Mouse (Mus musculus): ENCODE measurements around the gene Nhlrc3. TPM values are rescaled to one million over a fixed set of nuclear protein-coding genes. Genes with fewer than 3 reads are reported as not detected.

Gene Nhlrc3
- polyA plus RNA-seq, 1 experiment from 2014 or later = 11.1 TPM

DNA sequence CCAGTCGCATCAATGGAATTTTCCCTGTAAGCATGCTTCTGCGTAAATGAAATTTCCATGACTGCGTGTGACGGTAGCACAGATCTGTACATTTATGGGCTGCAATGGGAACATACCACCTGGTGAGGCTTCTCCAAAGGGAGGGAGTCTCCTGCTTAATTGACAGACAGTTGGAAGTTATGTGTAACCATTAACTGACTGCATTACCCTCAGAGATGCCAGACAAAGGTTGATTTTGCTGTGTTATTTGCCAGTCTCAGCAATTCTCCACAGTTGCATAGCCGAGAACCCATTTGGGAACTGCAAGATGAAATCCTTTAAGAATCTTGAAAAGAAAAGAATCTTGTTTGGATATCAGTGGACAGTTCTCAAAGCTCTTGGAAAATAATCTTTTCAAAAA is 8.9 kb upstream of the Nhlrc3 start:
- 93% methylated on average over 5 of the region's 5 CpGs for WGBS
- H3K36me3 ChIP-seq = peaks cover 76% of the 10 kb centered on the region
- H3K9ac ChIP-seq = no peak overlapping the region
- H3K4me2 ChIP-seq (replicated peaks) = no peak overlapping the region
- H3K27me3 ChIP-seq = no peaks in the 10 kb centered on the region
- ATAC-seq (ENCODE audit: insufficient number of reproducible peaks, low FRiP score, low TSS enrichment, low read depth) = no peak
- H3K9me3 ChIP-seq (replicated peaks) = no peaks in the 10 kb centered on the region
- no peak overlapping the region for H3K27ac ChIP-seq (replicated peaks)
- H3K4me1 ChIP-seq = no peaks in the 10 kb centered on the region
- no peak overlapping the region for H3K4me3 ChIP-seq (replicated peaks)

DNA sequence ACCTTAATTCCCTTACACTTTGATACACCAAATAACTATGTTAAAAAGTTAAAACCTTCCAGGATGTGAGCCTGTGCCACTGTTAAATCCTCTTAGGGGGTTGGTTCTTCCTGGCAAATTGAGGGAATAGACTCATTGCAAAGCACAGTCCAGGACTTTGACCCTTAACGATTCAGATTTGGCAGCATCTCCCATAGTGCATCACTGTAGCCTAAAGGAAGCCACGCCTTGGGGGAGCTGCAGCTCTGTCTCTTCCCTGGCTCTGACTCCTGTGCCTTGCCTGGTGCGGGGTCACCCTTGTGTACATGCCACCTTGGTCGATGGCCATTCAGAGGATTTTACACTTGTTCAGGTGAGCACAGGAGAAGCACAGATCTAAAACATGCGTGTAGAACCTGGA is 6.5 kb upstream of the Nhlrc3 start:
- no peak overlapping the region for H3K4me3 ChIP-seq (replicated peaks)
- WGBS = 87% methylated on average over 5 of the region's 5 CpGs
- peaks cover 58% of the 10 kb centered on the region for H3K36me3 ChIP-seq
- H3K27me3 ChIP-seq = no peaks in the 10 kb centered on the region
- peaks cover 19% of the 10 kb centered on the region for H3K4me1 ChIP-seq
- no peaks in the 10 kb centered on the region for H3K9me3 ChIP-seq (replicated peaks)
- no peak for ATAC-seq (ENCODE audit: insufficient number of reproducible peaks, low FRiP score, low TSS enrichment, low read depth)
- H3K27ac ChIP-seq (replicated peaks) = no peak overlapping the region
- no peak overlapping the region for H3K4me2 ChIP-seq (replicated peaks)
- H3K9ac ChIP-seq = no peak overlapping the region

DNA sequence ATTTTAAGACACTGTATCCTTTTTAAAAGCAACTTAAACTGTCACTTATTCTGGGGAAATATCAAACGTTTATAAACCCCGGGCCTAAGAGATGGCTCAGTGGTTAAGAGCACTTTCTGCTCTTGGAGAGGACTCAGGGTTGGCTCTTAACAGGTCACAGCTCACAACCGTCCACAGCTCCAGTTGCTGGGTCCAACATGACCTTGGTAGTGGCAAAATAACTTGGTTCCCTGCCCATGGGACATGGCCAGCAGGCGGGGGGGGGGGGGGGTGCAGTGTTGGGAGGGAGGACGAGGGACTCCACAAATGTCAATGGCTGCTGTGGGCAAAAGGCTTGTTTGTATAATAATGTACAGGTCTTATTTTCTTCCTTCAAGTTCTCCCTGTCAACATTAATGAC is 4.2 kb upstream of the Nhlrc3 start:
- 76% methylated on average over 5 of the region's 5 CpGs for WGBS
- H3K9me3 ChIP-seq (replicated peaks) = no peaks in the 10 kb centered on the region
- H3K27ac ChIP-seq (replicated peaks) = no peak overlapping the region
- no peak overlapping the region for H3K4me2 ChIP-seq (replicated peaks)
- no peak for ATAC-seq (ENCODE audit: insufficient number of reproducible peaks, low FRiP score, low TSS enrichment, low read depth)
- H3K4me3 ChIP-seq (replicated peaks) = no peak overlapping the region
- no peak overlapping the region for H3K9ac ChIP-seq
- peaks cover 36% of the 10 kb centered on the region for H3K36me3 ChIP-seq
- H3K4me1 ChIP-seq = peaks cover 20% of the 10 kb centered on the region
- no peaks in the 10 kb centered on the region for H3K27me3 ChIP-seq

DNA sequence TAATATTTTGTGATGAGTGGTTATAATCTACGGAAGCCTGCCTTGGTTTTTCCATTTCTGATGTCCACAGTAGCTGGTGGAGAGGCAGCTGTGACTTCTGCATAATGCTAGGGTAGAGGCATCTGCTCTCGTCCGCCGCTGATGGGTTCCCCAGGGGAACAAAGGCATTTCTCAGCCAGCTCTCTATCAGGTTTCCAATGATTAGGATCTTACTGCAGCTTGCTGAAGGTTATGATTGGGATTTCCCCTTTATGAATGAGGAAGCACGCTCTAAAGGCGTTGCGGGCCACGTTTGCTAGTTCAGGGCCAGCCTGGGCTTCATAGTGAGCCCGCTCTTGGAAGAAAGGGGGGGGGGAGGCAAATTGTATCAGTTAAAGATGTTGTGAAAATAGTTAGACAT is 3.3 kb upstream of the Nhlrc3 start:
- ATAC-seq (ENCODE audit: insufficient number of reproducible peaks, low FRiP score, low TSS enrichment, low read depth) = no peak

DNA sequence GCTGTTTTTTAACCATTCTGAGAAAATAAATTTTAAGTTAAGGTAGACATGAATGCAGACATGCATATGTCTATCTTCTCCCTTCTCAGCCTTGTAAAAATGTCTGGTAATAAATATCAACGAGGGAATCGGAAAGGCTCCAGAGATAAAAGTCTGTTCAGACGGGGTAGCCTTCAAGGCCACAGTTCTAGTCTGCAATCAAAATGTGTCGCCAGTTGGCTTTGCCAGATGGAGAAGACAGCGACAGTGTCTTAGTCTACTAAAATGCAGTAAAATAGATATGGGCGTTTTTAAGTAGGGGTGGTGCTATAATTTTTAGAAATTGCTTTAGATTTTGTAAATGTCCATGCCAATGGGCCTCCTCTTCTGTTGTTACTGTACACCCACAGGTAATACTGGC is 2.2 kb upstream of the Nhlrc3 start:
- H3K9ac ChIP-seq = 0 out of 2 replicates have a peak overlapping the region, but pooled peaks have one; percentile 12
- peaks cover 24% of the 10 kb centered on the region for H3K4me1 ChIP-seq
- WGBS = 51% methylated on average over 6 of the region's 6 CpGs
- no peaks in the 10 kb centered on the region for H3K9me3 ChIP-seq (replicated peaks)
- peak overlapping the region; percentile 66 for H3K4me2 ChIP-seq (replicated peaks)
- peak overlapping the region; percentile 18 for H3K4me3 ChIP-seq (replicated peaks)
- H3K27ac ChIP-seq (replicated peaks) = no peak overlapping the region
- H3K27me3 ChIP-seq = no peaks in the 10 kb centered on the region
- ATAC-seq (ENCODE audit: insufficient number of reproducible peaks, low FRiP score, low TSS enrichment, low read depth) = no peak
- H3K36me3 ChIP-seq = peaks cover 25% of the 10 kb centered on the region

More for the DNA sequence above, 3.3 kb upstream of the Nhlrc3 start:
- WGBS = 49% methylated on average over 9 of the region's 9 CpGs
- Histone ChIP-seq H3K27me3 (no peaks in the 10 kb centered on the region), H3K27ac (replicated peaks) (no peak overlapping the region), H3K9me3 (replicated peaks) (no peaks in the 10 kb centered on the region), H3K36me3 (peaks cover 28% of the 10 kb centered on the region), H3K9ac (no peak overlapping the region), H3K4me3 (replicated peaks) (no peak overlapping the region; the same call in 1 of the 2 replicates), H3K4me1 (peaks cover 24% of the 10 kb centered on the region), H3K4me2 (replicated peaks) (peak overlapping the region; percentile 66; the same call in 1 of the 2 replicates)

DNA sequence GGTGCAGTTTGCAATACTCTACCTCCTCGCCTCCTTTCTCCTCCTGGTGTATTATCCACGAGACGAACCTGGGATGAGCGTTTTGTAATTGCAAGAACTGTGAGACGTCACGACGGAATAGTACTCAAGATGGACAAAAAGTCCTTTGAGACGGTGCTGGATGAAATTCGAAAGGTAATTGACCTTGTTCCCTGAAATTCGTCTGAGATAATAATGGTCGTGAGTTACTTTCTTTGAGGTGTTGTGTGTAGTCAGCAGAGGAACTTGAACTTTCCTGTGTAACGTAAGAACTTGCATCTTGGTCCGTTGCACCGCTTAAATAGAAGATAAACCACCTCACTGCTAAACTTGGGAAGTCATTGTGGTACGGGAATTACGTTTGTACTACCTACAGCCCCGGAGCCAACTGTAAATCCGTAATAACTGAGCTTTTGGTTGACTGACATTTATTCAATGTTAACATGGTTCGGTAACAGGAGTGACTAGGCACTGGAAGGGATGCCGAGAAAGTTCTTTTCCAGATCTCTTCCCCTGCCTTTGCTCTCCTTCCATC is 1.1 kb upstream of the Nhlrc3 start:
- no peak for ATAC-seq (ENCODE audit: insufficient number of reproducible peaks, low FRiP score, low TSS enrichment, low read depth)
- no peaks in the 10 kb centered on the region for H3K9me3 ChIP-seq (replicated peaks)
- peak overlapping the region; percentile 66 for H3K4me2 ChIP-seq (replicated peaks)
- H3K4me3 ChIP-seq (replicated peaks) = peak overlapping the region; percentile 94
- under 1% methylated on average over 20 of the region's 20 CpGs for WGBS
- H3K9ac ChIP-seq = peak overlapping the region; percentile 76
- no peak overlapping the region; the same call in 1 of the 2 replicates for H3K27ac ChIP-seq (replicated peaks)
- H3K36me3 ChIP-seq = peaks cover 26% of the 10 kb centered on the region
- H3K27me3 ChIP-seq = no peaks in the 10 kb centered on the region
- H3K4me1 ChIP-seq = peaks cover 24% of the 10 kb centered on the region

DNA sequence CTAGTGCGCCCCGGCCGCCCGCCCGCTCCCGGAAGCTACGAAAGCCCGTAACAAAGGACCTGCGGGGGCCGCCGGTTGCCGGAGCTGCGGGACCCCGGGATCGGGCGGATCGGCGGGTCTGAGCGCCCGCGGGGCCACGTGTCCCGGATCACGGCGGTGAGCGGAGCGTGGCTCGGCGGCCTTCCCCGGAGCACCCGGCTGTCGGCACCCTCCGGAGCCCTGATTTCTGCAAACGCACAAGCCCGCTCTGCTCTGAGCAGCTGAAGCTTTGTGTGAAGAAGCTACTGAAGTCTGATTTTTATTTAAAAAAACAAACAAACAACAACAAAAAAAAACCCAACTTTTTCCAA is 608 bp upstream of the Nhlrc3 start:
- H3K36me3 ChIP-seq = peaks cover 25% of the 10 kb centered on the region
- peak overlapping the region; percentile 66 for H3K4me2 ChIP-seq (replicated peaks)
- peak; percentile 58 for ATAC-seq (ENCODE audit: insufficient number of reproducible peaks, low FRiP score, low TSS enrichment, low read depth)
- WGBS = 1% methylated on average over 29 of the region's 35 CpGs
- H3K4me3 ChIP-seq (replicated peaks) = peak overlapping the region; percentile 94
- H3K4me1 ChIP-seq = peaks cover 24% of the 10 kb centered on the region
- H3K27ac ChIP-seq (replicated peaks) = peak overlapping the region; percentile 91
- no peaks in the 10 kb centered on the region for H3K27me3 ChIP-seq
- no peaks in the 10 kb centered on the region for H3K9me3 ChIP-seq (replicated peaks)
- peak overlapping the region; percentile 76 for H3K9ac ChIP-seq

DNA sequence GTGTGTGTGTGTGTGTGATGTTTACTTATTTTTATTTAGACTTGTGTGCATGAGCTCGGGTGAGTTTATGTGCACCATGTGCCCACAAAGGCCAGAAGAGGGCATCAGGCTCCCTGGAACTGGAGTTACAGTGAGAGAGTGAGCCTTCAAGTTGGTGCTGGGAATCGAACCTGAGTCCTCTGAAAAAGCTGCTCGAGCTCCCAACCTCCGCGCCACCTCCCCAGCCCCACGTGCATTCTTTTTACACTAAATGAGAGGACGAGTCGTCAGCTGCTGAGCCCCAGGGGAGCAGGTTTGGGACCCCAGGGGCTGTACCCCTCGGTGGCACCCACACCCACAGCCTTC is 459 bp downstream of the Nhlrc3 start:
- H3K4me1 ChIP-seq = peaks cover 24% of the 10 kb centered on the region
- H3K27me3 ChIP-seq = no peaks in the 10 kb centered on the region
- no peaks in the 10 kb centered on the region for H3K9me3 ChIP-seq (replicated peaks)
- peak overlapping the region; percentile 71 for H3K9ac ChIP-seq
- ATAC-seq (ENCODE audit: insufficient number of reproducible peaks, low FRiP score, low TSS enrichment, low read depth) = no peak
- peak overlapping the region; percentile 94 for H3K4me3 ChIP-seq (replicated peaks)
- peaks cover 32% of the 10 kb centered on the region for H3K36me3 ChIP-seq
- H3K4me2 ChIP-seq (replicated peaks) = peak overlapping the region; percentile 65
- H3K27ac ChIP-seq (replicated peaks) = peak overlapping the region; percentile 91
- WGBS = 3% methylated on average over 9 of the region's 9 CpGs

DNA sequence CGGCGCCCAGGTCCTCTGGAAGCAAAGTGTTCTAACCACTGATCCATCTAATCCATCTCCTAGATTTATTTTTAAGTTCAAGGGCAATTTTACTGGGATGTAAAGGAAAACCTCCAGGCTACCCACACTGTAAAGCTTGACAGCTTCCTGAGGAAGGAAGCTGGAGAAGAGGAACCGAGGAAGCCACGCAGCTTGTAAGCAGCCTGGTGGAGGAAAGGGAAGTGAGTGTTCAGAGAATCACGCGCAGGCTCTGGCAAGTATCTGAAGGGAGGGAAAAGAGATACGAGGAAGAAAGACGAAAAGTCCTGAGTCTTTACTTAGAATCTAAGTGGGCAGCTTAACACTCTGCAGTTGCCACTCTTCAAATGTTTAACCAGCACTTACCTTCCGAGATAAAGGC is 3.0 kb downstream of the Nhlrc3 start:
- ATAC-seq (ENCODE audit: insufficient number of reproducible peaks, low FRiP score, low TSS enrichment, low read depth) = no peak
- Histone ChIP-seq H3K9me3 (replicated peaks) (no peaks in the 10 kb centered on the region), H3K36me3 (peaks cover 56% of the 10 kb centered on the region), H3K4me3 (replicated peaks) (no peak overlapping the region), H3K27ac (replicated peaks) (no peak overlapping the region), H3K27me3 (no peaks in the 10 kb centered on the region), H3K4me1 (0 out of 2 replicates have a peak, but pooled peaks cover 9% of the 10 kb centered on the region), H3K4me2 (replicated peaks) (no peak overlapping the region), H3K9ac (no peak overlapping the region)
- WGBS = 83% methylated on average over 9 of the region's 9 CpGs

DNA sequence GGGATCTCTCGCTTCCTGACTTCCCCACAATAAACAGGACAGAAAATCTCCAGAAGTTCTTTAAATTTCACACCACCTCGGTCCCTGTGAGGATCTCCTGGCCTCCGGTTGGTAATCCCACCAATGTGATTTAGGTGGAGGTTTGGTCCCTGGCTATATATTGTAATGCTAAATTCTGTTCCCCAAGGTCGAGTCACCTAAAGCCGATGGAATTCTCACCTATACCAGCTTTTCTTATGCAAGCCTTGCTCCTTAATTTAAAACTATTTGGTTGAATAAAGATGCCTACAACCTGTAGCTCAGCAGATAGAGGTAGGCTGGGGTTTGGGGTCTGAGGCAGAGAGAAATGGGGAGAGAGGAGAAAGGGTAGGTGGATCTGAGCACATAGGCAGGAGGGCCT is 5.4 kb downstream of the Nhlrc3 start:
- 79% methylated on average over 5 of the region's 5 CpGs for WGBS
- no peak overlapping the region for H3K9ac ChIP-seq

DNA sequence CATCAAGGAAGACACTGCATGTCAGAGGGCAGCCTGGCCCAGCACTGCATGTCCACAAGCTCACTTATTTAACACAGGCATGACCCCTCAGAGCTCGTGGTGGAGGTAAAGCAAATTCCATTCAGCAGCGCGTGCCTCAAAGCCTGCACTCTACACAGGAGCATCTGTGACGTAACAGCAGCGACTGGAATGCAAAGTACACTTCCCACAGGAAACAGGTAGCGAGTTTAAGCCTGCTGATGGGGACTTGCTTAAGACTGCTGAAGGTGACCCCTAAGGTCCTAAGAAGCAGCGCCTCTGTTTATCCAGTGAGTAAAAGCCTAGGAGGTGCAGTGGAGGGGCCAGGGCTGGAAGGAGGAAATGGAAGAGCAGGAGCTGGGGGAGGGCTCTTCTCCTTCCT is 8.1 kb downstream of the Nhlrc3 start:
- no peak for ATAC-seq (ENCODE audit: insufficient number of reproducible peaks, low FRiP score, low TSS enrichment, low read depth)
- H3K4me2 ChIP-seq (replicated peaks) = no peak overlapping the region
- H3K9ac ChIP-seq = no peak overlapping the region
- 66% methylated on average over 7 of the region's 7 CpGs for WGBS
- H3K27me3 ChIP-seq = no peaks in the 10 kb centered on the region
- H3K9me3 ChIP-seq (replicated peaks) = no peaks in the 10 kb centered on the region
- no peak overlapping the region for H3K27ac ChIP-seq (replicated peaks)
- no peak overlapping the region for H3K4me3 ChIP-seq (replicated peaks)
- H3K36me3 ChIP-seq = peaks cover 90% of the 10 kb centered on the region
- no peaks in the 10 kb centered on the region for H3K4me1 ChIP-seq

More for the DNA sequence above, 5.4 kb downstream of the Nhlrc3 start:
- Histone ChIP-seq H3K4me3 (replicated peaks) (no peak overlapping the region), H3K27me3 (no peaks in the 10 kb centered on the region), H3K27ac (replicated peaks) (no peak overlapping the region), H3K4me1 (0 out of 2 replicates have a peak, but pooled peaks cover 5% of the 10 kb centered on the region), H3K36me3 (peaks cover 74% of the 10 kb centered on the region), H3K9me3 (replicated peaks) (no peaks in the 10 kb centered on the region), H3K4me2 (replicated peaks) (no peak overlapping the region)
- no peak for ATAC-seq (ENCODE audit: insufficient number of reproducible peaks, low FRiP score, low TSS enrichment, low read depth)

DNA sequence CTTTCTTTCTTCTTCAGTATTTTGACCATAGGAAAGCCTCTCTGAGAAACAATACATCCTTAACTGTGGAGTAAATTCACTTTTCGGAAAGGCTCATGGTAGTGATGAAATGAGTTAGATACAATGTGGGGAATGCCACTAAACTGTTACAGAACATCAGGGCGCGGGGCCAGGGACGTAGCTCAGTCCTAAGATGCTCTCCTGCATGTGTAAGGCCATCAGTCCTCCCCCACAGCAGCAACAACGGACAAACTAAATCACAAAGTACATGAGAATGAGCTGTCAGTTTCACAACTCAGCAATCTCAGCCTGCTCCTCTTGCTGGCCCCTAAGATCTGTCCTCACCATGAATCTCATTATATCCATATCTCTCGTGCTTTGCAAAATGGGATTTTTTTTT is 8.6 kb downstream of the Nhlrc3 start:
- Histone ChIP-seq H3K4me2 (replicated peaks) (no peak overlapping the region), H3K9me3 (replicated peaks) (no peaks in the 10 kb centered on the region), H3K4me3 (replicated peaks) (no peak overlapping the region), H3K4me1 (no peaks in the 10 kb centered on the region), H3K27ac (replicated peaks) (no peak overlapping the region), H3K9ac (no peak overlapping the region), H3K36me3 (peaks cover 90% of the 10 kb centered on the region), H3K27me3 (no peaks in the 10 kb centered on the region)
- 86% methylated on average over 6 of the region's 6 CpGs for WGBS
- ATAC-seq (ENCODE audit: insufficient number of reproducible peaks, low FRiP score, low TSS enrichment, low read depth) = no peak

Measured in embryonic facial prominence, embryonic 15.5 days (tissue).